Mouse (Mus musculus) MEL-GATA-1-ER (cell line): ENCODE measurements around the gene Fstl3.
A peak's percentile ranks its signal among the peaks of the same experiment; 100 is the strongest.
"Not testable (repeated sequence)": the region's sequence is repeated elsewhere in the genome, so short reads cannot be mapped to it uniquely, and the experiment has no call there.

Experiments used
- DNase-seq: peaks from one replicate; pipeline ENCODE4 v3.0.0-alpha.2; 2012; ENCODE audit warnings: low read depth; ENCODE audit errors: extremely low read depth

The Fstl3 gene

GRCm38 (mm10) chr10:79777103-79777531 is at the start of gene Fstl3:
Fstl3 (plus strand) TSS chr10:79777272.
- no peak for DNase-seq

GRCm38 (mm10) chr10:79728323-79729249 is 48.5 kb upstream of the Fstl3 start:
- no peak for DNase-seq

DNA sequence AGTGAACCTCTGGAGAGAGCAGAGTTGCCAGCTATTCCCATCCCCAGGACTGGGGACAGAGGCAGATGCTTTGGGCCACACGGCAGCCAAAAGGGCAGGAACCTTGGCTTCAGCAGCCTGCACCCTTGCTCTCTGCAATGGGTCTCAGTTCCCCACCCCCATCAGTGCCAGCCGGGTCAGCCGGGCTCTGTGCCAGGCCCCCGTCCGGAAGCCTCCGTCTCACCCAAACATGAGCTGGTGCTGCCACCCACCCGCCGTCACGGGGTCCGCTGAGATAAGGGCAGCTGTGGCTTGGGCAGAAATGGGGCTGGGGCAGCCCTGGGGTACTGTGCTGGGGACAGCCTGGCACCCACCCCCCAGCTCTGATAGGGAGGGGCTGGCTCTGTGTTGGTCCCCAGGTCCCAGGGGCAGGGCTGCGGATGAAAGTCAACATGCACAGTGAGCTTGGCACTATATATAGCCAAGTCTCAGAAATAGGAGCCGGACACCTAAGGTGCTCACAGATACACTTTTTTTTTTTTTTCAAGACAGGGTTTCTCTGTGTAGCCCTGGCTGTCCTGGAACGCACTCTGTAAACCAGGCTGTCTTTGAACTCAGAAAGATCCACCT is 47.6 kb upstream of the Fstl3 start:
- no peak for DNase-seq

GRCm38 (mm10) chr10:79732500-79732899 is 44.6 kb upstream of the Fstl3 start:
- no peak for DNase-seq

DNA sequence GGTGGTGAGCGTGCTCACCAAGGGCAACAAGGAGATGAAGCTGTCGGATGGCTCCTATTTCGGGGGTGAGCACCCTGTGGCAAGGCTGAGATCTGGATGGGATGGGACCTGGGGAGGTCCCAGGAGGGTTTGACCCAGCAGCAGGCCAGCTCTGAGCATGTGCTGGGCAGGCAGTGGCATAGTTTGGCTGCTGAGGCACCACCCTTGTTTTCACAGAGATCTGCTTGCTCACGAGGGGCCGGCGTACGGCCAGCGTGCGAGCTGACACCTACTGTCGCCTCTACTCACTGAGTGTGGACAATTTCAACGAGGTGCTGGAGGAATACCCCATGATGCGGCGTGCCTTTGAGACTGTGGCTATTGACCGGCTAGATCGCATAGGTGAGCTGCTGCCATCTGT is 43.2 kb upstream of the Fstl3 start:
- no peak for DNase-seq

DNA sequence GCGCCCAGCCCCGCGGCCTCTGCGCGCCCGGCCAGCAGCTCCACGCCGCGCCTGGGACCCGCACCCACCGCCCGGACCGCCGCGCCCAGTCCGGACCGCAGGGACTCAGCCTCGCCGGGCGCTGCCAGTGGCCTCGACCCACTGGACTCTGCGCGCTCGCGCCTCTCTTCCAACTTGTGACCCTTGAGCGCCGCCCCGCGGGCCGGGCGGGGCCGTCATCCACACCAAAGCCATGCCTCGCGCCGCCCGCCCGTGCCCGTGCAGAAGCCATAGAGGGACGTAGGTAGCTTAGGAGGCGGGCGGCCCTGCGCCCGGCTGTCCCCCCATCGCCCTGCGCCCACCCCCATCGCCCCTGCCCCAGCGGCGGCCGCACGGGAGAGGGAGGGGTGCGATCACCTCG is 41.7 kb upstream of the Fstl3 start:
- no peak for DNase-seq

GRCm38 (mm10) chr10:79736706-79737105 is 40.4 kb upstream of the Fstl3 start:
- DNase-seq: no peak

- no peak for DNase-seq
Observed at GRCm38 (mm10) chr10:79738259-79738658, 38.8 kb upstream of the Fstl3 start.

DNA sequence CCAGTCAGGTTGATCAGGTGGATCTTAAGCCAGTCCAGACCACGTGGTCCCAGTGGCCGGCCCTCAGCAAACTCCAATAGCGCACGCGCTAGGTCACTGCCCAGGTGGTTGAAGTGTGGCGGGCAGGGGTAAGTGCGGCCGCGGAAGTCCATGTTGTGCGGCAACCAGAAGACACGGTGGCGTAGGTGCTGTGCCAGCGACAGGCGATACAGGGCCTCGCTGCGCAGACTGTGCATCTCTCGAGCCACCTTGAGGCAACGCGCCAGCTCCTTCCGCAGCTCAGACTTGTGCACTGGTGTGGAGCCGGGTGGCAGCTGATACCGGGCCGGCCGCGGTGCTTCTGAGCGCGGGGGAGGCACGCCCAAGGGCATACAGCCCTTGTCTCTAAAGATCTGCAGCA is 37.8 kb upstream of the Fstl3 start:
- DNase-seq: no peak

- no peak for DNase-seq
Observed at GRCm38 (mm10) chr10:79740863-79741262, 36.2 kb upstream of the Fstl3 start.

- DNase-seq: no peak
Observed at GRCm38 (mm10) chr10:79743161-79743560, 33.9 kb upstream of the Fstl3 start.

DNA sequence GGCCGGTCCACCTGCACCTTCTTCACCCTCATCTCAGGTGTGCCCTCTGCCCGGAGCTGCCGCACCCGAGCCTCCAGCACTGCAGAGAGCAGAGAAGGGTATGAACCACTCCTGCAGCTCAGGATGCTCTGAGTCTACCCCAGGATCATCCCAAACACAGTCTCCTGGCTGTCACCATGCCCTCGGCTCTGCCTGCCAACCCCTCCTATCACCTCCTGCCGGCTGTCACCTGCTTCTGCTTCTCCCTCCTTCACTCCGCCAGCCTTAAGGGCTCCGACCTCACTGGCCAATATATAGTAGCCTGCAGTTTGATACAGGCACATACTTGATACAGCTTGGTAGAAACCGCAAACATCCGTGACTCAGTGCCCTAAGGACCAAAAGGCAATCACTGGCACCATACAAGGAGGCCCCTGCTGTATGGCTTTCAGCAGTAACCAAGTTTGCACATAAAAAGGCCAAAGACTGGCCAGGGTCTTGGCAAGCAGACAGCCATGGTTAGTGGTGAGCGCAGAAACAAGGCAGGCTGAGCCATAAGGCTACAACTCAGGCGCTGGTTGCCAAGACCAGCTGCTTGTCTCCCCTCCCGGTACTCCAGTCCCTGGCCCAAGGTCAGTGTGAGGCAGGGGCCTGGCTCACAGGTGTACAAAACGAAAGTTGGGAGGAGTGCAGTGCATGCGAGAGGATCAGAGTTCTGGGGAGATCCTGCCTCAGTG is 33.3 kb upstream of the Fstl3 start:
- no peak for DNase-seq

- no peak for DNase-seq
Observed at GRCm38 (mm10) chr10:79745411-79745810, 31.7 kb upstream of the Fstl3 start.

DNA sequence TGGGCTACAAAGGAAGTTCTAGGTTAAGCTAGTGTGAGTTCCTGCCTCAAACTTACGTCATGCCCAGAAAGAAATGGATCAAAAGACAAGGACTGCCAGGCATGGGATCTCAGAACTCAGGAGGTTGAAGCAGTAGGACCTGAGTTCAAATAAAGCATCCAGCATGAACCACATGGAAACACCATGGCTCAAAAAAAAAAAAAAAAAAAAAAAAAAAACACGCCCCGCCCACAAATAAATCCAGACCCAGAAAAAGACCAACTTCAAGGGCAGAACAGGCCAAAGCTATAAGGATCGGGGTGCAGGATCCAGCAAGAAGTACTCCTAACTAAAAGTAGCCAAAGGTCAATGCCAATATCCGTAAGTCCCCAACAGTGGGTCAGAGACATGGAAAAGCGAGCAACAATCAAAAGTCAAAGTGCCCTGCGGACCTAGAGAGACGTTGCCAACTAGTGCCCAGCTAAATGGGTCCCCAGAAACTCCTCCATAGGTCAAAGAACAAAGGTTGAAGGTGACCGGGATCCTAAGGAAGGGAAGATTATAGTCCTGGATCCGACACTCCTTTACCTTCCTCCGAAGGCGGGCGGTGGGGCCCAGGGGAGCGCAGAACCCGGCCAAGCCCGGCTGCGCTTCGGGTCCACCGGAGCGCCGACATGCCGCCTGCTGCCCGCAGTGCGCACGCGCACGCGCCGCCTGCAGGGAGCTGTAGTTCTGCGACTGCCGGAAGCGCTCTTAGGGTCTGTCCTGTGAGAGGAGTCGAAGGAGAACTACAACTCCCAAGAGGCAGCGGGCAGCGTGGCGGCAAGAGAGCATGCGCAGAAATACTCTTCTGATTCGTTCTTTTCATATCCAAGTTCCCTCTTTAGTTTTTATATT is 30.9 kb upstream of the Fstl3 start, which contains the start of gene Polrmt:
TSS of gene Polrmt (minus strand) at position 684 of the 876 bp plus-strand sequence.
- peak; percentile 98 for DNase-seq

GRCm38 (mm10) chr10:79746774-79747151 is 30.3 kb upstream of the Fstl3 start:
- no peak for DNase-seq

DNA sequence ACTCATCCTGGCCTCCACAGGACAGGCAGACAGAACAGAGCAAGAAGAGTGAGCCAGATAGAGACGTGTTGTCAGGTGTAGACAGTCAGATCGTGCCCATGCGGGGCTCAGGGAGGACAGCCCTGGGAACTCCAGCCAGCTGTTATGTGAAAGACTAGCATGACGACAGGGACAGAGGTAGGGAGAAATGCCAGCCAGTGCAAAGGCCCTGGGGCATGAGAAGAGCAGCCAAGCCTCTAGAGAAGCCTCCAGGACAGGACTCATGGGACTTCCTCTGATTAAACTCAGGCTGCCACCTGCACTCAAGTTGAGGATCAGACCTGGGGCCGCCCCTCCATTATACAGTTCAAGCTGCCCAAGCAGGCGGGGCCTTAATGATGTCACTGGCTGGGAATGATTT is 28.6 kb upstream of the Fstl3 start:
- no peak for DNase-seq

GRCm38 (mm10) chr10:79754856-79755516 is 22.1 kb upstream of the Fstl3 start, which contains the start of gene Fgf22:
Fgf22 (plus strand) TSS chr10:79755076.
- no peak for DNase-seq

DNA sequence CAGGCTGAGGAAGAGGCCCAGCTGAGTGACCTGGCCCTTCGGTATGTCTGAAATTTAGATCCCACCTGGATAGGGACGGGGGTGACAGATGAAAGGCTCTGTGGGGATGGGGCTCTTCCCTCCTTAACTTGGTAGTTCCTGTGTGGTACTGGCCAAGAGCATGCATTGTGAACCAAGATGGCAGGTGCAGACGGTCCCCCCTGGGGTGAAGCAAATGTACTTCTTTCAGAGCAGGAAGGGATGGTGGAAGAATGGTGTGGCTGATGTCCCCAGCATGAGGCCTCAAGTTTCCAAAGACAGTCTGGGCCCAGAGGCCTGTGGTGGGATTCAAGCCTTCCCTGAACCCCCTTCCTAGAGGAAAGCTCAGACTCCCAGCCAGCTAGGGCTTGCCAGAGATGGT is 21.2 kb upstream of the Fstl3 start:
- DNase-seq: no peak

DNA sequence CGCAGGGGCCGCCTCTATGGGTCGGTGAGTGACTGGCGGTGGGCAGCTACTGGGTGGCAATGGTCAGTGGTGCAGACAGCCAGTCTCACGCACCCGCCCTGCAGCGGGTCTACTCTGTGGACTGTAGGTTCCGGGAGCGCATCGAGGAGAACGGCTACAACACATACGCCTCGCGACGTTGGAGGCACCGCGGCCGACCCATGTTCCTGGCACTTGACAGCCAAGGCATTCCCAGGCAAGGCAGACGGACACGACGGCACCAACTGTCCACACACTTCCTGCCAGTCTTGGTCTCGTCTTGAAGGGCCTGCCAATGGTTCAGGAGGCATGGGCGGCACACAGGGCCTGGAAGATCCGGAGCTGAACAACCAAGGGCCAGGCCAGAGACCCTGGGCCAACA is 20.4 kb upstream of the Fstl3 start:
- DNase-seq: no peak

DNA sequence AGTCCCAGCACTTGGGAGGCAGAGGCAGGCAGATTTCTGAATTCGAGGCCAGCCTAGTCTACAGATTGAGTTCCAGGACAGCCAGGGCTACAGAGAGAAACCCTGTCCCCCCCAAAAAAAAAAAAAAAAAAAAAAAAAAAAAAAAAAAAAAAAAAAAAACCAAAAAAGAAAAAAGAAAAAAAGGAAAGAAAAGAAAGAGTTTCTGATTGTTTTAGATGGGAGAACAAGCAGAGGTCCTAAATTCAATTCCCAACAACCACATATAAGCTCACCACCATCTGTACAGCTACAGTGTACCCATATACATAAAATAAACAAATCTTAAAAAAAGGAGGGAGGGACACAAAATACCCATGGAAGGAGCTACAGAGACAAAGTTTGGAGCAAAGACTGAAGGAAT is 17.4 kb upstream of the Fstl3 start:
- DNase-seq: not testable (repeated sequence)
